Mouse (Mus musculus): Measurements from ENCODE around the gene Ripply2.
A peak's percentile ranks its signal among the peaks of the same experiment; 100 is the strongest.
"Not testable (repeated sequence)": the region's sequence is repeated elsewhere in the genome, so short reads cannot be mapped to it uniquely, and the experiment has no call there.

Gene Ripply2

DNA sequence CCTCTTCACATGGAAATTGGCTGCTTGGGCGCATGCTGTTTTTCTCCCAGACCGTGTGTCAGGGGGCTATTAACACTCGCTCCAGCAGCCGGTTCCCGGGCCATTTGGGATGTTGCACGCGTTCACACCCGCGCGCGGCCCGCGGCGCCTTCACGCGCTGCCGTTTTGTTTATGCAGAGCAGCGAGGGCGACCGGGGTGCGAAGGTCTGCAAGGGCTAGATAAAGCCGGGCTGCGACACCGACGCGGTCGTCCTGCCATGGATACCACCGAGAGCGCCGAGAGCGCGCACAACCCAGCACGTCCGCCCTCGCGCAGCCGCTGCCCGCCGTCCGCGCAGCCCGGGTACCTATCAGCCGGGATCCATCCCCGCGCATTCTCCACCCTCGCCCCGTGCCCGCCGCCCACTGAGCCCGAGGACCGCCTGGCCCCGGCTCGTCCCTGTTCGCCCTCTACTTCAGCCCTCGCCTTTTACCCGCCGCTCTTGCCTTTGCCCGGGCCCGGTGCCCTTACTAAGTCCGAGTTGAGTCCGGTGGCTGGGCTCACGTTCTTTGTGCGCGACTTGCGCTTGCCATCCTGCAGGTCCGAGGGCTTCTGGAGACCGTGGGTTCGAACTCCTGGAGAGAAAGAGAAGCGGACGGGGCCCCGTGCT, at the start of gene Ripply2:
Gene Ripply2, plus strand, starts transcription at position 250 of the 650 bp plus-strand sequence.
- no peak for DNase-seq (ENCODE audit: low read depth in 2 of 2, low spot score in 2 of 2)

DNA sequence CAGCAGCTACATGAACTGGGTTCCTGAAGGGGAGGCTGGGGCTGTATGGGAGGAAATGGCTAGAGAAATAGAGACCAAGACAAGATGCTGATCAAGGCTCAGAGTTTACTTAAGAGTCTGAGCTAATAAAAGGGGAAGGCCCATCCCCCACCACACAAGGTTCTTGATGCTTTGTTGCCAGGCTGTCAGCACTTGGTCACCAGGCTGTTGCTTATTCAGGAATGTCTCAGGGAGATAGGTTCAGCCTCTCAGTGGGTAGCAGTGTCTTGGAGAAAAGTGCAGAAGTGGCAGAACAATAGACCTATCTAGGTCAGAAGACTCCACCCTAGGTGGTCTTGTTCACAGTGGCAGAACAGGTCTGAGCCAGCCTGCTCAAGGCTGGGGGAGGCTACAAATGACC, 42.9 kb upstream of the Ripply2 start:
- DNase-seq (ENCODE audit: low read depth in 2 of 2, low spot score in 2 of 2) = not testable (repeated sequence)

DNA sequence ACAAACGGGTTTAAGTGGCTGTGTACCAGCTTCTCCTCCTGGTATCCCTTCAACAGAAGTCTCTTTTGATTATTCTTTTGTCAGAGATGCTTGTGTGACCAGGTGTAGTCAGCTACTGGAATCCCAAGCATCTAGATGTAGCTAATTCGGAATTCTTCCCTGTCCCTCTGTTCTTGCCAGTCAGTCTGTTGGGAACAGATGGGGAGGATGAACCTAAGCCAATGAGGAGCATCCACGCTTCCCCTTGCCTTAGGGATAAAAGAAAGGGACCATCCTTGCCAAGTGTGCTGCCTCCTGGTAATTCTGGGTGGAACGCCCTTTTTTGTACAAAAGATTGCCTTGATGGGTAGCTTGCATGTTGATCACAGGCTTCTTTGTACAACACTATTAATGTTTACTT, 41.8 kb upstream of the Ripply2 start:
- no peak for DNase-seq (ENCODE audit: low read depth in 2 of 2, low spot score in 2 of 2)

DNA sequence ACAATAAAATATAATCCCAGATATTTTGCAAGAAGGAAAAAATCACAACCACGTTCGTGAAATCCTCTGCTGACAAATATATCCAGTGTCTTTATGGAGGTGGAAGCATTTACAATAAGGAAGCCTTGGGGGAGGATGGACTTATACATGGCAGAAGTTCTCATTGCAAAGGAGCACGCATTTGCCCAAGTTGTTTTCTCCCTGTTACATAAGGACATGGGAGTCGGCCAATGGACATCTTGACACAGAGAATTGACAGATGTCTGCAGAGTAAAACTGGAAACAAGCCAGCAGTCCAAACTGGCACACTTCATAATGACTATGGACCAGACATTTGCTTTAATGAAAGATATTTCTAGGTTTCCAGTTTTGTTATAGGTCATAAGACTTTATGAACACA, 38.4 kb upstream of the Ripply2 start:
- DNase-seq (ENCODE audit: low read depth in 2 of 2, low spot score in 2 of 2) = no peak

DNA sequence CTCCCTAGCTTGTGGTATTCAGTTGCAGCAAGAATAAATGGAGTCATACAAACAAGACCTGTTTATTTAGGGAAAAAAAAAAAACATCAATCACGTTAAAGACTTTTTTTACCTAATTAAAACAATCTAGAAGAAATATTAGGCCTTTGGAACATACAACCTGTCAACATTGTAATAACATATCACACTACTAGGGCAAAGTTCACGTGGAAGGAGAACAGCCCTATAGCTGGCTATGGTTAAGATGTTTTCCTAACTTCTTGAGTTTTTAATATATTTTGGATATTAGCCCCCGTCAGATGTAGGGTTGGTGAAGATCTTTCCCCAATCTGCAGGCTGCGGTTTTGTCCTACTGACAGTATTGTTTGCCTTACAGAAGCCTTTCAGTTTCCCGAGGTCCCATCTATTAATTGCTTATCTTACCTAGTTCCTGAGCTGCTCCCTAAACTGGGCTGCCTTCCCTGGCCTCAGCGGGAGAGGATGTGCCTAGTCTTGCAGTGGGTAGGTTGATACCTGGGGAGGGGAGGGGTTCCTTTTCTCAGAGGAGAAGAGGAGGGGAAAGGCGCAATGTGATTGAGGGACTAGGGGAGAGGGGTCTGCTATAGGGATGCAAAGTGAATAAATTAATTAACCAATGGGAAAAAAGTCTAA, 37.0 kb upstream of the Ripply2 start:
- no peak for DNase-seq (ENCODE audit: low read depth in 2 of 2, low spot score in 2 of 2)

DNA sequence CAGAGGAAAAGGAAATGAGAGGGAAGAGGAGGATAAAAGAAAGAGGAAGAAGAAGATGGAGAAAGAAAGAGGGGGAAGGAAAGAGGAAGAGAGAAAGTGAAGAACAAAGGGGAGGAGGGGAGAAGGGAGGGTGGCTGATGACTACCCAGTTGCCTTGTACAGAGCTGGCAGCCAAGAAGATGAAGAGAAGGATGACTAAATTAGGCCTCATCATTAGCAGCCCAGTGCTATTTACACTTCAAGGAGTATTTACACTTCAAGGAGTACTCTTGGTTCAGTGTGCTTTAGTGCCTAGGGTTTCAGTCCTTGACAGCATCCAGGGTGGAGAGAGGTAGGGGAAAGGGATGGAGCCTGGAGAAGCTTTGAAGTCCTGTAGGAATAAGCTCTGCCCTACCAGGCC, 35.3 kb upstream of the Ripply2 start:
- DNase-seq (ENCODE audit: low read depth in 2 of 2, low spot score in 2 of 2) = no peak

DNA sequence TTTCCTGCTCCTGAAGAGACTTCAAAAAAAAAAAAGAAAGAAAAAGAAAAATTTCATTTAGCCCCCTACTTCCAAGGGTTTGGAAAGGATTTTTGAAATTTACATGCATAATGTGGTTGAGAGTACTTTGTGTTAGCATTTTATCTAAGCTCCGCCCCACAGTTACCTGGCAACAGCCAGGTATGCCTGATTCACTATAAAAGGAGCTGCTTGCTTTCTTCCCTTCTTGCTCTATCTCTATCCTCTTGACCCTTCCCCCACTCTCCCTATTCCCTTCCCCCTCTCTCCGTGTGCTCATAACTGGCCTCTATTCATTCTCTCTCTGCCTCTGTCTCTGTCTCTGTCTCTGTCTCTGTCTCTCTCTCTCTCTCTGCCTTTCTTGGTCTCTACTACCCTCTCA, 34.4 kb upstream of the Ripply2 start:
- no peak for DNase-seq (ENCODE audit: low read depth in 2 of 2, low spot score in 2 of 2)

DNA sequence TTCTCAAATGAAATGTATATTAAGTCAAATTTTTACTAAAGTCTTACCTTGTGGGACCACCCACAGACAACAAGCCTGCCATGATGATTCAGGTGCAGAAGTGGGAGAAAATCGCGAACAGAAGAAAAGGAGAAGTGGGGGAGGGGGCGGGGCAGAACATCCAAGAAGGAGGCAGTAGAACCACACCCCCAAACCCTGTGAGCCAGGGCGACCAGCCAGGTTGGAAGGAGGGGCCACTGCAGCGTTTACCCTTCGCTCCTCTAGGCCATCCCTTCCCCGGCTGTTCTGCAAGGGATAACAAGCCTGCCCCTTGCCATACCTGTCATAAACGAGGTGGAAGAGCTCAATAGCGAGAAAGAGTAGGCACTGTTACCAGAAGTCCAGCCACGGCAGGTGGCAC, 33.8 kb upstream of the Ripply2 start:
- DNase-seq (ENCODE audit: low read depth in 2 of 2, low spot score in 2 of 2) = no peak

DNA sequence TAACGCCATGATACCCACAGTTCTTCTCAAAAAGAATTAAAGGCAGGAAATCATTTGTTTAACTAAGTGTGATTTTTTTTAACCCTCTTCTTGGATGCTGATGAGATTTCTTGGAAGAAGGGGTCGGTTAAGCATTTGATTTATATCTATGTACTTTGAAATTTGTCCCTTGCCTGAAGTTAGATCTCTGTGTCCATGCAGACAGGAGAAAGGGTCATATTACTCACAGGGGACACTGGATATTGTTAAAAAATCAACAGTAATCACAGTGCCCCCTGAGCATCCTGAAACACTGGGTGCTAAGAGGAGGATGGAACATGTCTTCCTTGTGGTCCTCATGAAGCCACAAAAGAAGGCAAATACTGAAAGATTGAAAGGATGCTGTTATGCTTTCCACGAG, 30.8 kb upstream of the Ripply2 start:
- no peak for DNase-seq (ENCODE audit: low read depth in 2 of 2, low spot score in 2 of 2)

DNA sequence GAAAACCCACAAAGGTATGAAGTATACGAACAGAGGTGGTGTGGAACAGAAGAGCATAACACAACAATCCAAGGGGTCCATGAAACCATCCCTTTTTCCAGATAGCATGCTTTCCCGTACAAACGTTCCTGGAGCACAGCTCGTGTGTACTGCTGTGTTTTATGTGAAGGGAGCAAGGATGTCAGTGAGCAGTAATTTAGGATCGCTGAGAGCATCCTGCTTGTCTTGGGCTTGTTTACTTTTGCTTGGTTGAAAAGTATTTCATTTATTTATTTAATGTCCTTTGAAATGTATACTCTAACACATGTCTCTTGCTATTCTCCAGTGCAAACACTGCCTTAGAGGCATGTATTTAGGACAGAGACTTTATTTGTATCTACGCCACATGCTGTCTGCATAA, 30.2 kb upstream of the Ripply2 start:
- no peak for DNase-seq (ENCODE audit: low read depth in 2 of 2, low spot score in 2 of 2)

DNA sequence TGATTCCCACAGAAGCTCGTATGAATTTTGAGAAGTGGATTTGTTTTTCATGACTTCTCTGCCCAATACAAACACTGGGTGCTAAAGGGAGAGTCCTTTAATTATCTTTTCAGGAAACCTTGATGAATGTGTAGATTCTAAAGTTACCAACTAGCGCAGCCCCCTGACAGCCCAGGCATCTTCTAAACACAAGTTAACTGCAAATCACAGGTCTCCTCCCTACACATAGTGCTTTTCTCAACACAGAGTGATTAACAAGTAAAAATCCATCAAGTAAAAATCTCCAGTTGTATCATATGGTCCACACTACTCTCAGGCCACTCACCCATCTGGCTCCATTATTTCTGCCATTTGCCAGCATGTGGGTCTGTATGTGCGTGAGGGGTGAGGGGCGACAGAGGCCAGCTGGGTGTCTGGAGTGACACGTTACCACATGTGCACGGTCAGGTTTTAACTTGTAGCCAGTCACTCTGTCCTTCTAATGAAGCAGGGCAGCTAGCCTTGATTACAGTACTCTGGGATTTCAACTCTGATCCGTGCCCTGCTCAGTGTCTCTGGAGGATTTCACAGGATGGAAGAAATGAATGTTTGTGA, 28.5 kb upstream of the Ripply2 start:
- no peak for DNase-seq (ENCODE audit: low read depth in 2 of 2, low spot score in 2 of 2)

DNA sequence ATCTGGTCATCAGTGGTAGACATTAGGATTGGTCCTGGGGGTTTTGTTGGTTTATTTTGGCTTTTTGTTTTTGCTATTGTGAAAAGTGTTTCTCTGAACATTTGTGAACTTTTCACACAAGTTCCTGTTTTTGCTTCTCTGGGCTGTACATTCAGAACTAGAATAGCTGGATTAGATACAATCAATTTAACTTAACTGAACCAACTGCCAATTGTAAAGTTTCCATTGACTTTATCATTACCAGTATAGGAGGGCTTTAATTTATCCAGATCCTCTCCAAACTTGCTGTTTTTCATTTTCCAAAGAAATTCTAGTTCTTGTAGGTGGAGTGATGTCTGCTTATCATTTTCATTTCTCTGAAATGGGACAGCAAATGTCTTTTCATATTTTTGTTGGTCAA, 25.5 kb upstream of the Ripply2 start:
- DNase-seq (ENCODE audit: low read depth in 2 of 2, low spot score in 2 of 2) = no peak

DNA sequence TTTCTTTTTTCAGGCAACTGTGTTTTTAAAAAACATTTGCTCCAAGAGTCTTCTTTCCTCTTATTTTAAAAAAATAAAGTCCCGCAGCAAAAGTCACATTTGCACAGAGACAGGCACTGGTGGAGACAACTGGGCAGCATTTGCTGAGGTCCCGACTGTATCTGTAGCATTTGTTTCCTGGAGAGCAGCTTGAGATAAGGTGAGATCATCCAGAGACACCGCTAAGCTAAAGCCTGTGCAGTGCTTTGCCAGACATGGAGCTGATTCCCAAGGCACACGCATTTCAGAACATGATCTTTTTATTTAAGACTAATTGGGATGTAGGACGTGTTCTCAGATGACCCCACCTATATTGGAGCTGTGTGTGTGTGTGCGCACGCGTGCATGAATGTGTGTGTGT, 23.6 kb upstream of the Ripply2 start:
- no peak for DNase-seq (ENCODE audit: low read depth in 2 of 2, low spot score in 2 of 2)

DNA sequence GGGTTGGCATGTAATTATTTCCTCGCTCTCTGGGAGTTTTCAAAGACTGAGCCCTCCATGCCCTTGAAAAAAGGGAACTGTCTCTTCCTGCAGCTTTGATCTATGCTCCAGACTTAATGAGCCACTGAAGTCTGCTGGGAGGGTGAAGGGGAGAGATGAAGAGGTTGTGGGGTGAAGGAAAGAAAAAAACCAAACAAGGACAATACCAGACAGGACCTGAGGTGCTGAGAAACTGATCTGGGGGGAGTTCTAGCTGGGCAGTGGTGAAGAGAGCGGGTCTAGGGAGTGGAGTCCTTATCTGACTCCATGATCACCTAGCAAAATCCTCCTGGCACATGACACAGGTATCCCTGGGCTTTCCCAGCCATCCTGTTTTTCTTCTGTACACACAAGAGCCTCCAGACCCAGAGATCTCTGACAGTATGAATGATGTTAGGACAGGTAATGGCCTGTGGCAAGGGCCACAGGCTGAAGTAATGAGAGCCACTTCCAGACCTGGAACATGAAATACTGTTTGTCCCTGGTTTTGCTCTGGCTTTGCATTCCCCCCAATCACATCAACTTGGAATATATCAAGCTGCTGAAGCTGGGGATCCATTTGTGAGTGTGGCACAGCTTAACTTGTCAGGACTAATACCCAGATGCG, 18.2 kb upstream of the Ripply2 start:
- DNase-seq (ENCODE audit: low read depth in 2 of 2, low spot score in 2 of 2) = no peak

DNA sequence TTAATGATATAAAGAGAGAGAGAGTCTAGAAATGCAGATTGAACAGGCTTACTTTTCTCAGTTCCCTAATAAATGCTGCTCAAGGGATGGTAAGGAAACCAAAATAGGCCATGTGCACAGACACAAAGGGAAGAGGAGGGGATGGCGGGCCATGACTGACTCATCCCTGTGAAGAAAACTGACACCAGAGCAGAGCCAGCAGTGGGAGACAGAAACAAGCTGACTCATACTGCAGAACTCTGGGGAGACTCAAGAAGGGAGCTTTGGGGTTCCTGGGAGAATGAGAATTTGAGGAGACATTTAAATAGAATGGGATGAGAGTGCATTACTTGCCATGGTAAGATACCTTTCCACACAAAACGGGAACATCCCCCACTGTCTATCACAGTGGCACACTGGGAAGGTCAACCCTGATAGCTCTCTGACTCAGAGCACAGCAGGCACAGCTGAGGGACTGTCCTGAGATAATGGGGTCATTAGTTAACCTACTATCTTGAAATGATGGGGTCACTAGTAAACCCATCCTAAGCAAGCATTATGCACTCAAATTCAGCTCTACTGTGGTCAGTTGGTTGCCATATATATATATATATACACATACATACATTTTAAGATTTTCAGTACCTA, 15.3 kb upstream of the Ripply2 start:
- no peak for DNase-seq (ENCODE audit: low read depth in 2 of 2, low spot score in 2 of 2)

DNA sequence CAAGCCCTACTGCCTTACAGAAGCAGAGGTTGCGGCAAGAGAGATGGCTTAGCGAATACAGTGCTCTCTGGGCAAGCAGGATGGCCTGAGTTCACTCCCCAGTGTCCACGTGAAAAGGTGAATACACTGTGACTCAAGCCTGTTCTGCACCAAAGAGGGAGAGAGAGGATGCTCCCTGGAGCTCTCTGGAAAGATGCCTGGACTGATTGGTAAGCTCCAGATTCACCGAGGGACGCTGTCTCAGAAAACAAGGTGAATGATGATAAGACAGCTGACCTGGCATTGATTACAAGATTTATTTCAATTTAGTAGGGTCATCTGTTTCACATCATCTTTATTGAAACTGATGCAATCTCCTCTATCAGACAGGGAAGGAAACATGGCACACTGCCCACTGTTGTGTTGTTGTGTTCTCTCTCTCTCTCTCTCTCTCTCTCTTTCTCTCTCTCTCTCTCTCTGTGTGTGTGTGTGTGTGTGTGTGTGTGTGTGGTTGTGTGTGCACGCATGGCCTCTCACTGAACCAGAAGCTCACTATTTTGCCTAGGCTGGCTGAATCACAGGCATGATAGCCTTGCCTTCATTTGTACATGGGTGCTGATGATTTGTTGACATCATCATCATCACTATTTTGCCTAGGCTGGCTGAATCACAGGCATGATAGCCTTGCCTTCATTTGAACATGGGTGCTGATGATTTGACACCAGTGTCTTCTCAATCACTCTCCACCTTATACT, 10.5 kb upstream of the Ripply2 start:
- no peak for DNase-seq (ENCODE audit: low read depth in 2 of 2, low spot score in 2 of 2)

DNA sequence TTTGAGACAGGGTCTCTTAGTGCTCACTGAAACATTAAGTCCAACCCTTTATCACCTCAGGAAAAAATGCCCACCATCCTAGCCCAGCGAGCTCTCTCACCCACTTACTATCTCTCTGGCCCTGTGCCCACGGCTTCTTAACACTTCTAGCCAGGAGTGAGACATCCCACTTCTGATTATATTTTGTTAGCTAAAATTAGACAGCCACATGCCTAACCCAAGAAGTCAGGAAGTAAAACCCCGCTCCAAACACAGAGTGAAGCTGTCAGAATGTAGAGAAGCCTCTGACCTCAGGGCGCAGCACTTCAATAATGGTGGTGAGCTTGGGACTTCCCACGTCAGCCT, 9.9 kb upstream of the Ripply2 start:
- DNase-seq (ENCODE audit: low read depth in 2 of 2, low spot score in 2 of 2) = no peak

DNA sequence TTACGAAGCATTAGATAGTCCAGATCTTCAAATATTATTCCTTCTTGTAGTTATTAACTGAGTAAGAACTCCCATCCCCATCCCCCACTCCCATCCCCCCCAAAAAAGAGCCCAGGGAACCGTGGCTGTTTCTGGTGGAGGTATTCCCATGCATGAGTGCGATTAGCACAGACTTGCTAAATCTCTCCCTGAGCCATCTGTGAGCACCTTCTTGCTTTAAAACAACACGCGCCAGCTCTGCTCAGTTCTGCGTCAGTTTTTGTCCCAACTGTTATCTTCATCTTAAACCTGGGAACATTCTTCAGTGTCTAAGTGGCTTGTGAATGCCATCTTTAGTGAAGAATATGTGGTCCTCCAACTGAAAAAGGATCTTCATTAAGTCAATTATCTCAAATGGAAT, 6.8 kb upstream of the Ripply2 start:
- no peak for DNase-seq (ENCODE audit: low read depth in 2 of 2, low spot score in 2 of 2)

DNA sequence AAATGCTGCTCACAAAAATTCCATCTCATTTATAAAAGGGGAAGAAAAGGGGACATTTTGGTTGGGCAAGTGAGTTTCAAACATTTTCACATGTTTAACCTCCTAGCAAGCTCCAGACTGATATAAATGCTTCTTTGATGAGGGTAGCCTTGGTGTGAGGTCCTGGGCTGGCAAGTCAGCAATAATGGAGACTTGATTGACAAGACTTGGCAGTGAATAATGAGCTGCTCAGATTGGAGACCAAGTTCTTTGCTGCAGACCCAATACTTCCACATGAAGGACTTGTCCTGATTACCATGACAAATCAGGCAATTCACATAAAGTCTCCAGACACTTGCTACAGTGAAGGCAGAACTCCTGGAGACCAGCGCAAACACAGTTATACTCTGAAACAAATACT, 6.4 kb upstream of the Ripply2 start:
- no peak for DNase-seq (ENCODE audit: low read depth in 2 of 2, low spot score in 2 of 2)

DNA sequence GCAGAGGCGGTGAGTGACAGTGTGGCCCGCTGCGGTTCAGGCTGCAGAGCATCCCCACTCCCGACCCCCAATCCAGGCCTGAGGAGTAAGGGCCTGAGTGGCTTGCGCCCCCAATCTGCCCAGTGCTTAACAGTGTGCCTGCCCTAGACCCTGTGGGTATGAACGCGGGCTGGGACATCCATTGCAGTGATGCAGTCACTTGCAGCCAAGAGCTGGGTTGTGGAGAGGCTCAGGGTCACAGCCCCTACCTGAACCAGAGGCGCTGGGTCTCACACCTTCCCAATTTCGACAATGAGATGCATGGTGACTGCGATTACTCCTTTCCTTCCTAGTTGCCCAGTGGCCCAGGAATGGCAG, 579 bp downstream of the Ripply2 start:
- DNase-seq (ENCODE audit: low read depth in 2 of 2, low spot score in 2 of 2) = no peak

DNA sequence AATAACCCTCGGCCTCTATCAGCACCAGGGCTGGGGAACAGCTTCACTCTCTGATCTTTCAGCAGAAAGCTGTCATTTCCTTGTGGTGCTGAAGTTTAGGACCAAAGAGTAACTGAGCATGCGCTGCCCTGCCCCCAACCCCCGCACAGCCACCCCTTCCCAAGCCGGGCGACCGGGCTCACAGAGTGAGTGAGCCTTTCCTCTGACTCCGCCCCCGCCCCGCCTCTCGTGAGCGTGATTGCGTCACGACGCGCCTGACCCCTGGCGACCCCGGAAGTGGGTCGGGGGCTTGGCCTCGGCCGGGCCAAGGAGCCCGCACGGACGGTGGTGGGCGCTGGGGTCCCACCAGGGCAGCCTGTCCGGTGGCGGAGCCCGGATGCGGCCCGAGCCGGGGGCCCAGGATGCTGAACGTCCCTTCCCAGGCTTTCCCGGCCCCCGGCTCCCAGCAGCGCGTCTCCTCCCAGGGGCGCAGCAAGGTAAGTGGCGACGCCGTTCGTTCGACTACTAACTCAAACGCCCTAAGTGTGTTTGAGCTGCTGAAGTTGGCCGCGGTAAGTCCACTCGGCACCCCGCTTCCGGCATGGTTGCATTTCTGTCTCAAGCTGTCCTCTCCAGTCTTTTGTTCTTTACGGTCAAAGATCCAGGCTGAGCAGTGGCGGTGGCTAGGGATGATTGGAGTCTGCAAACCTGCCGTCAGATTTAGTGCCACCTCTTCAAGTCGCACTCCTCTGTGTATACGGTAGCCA, 6.6 kb downstream of the Ripply2 start, which contains the start of gene Cyb5r4:
Gene Cyb5r4, plus strand, starts transcription at position 237 of the 746 bp plus-strand sequence.
- peak; percentile 91 to 95 for DNase-seq (ENCODE audit: low read depth in 2 of 2, low spot score in 2 of 2)

Measured in CD8-positive naive resting alpha-beta T cell, adult 2 months (primary cell).